Mouse (Mus musculus): Measurements from ENCODE around the gene Npas3.
A peak's percentile ranks its signal among the peaks of the same experiment; 100 is the strongest.

Gene Npas3

DNA sequence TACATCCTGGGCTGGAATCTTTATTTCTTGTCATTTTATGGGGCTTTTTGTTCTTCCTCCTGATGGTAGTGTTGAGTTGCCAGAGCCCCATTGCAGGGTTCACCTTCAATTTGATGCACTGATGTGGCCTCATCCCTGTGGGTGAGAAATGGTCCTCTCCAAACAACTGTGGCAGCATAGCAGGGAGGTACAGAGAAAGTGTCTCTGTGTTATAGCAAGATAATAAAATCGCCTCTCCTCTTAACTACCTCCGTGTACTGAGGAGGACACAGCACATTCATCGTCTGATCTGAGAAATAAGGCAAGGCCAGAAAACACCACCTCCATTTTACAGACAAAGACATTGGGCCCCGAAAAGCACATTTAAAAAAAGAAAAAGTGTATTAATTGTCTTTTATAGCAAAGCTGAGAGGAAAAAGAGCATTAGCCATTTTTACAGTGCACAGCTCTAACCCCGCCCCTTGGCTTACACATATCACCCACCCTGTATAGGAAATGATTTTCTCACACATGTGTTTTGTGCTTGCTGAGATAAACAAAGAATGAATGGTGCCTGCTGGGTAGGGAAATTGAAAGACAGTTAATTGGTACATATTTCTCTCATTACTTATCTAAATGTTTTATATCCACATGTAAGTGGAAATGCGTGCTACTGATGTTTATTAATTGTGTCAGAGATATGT is 546.4 kb downstream of the Npas3 start:
- no peak for DNase-seq (ENCODE audit: low spot score in 2 of 2)

- DNase-seq (ENCODE audit: low spot score in 2 of 2) = no peak
Observed at GRCm38 (mm10) chr12:53801831-53802230, 553.4 kb downstream of the Npas3 start.

DNA sequence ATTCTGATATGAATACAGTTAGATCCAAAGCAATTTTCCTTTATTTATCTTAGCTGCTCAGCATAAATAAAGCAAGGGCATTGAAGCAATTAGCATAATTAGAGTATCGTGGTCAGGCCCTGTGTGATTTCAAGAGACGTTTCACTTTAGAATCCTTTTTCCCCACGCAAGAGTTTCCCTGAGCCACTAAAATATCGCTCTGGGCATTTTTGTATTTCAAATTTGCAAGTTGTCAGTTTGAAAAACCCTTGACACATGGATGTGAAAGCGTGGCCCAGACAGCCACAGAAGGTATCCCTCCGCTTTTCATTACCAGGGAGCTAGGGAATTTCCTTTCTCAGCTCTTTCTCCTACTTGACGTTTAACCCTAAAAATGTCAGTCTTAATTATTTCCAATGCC is 553.9 kb downstream of the Npas3 start:
- no peak for DNase-seq (ENCODE audit: low spot score in 2 of 2)

DNA sequence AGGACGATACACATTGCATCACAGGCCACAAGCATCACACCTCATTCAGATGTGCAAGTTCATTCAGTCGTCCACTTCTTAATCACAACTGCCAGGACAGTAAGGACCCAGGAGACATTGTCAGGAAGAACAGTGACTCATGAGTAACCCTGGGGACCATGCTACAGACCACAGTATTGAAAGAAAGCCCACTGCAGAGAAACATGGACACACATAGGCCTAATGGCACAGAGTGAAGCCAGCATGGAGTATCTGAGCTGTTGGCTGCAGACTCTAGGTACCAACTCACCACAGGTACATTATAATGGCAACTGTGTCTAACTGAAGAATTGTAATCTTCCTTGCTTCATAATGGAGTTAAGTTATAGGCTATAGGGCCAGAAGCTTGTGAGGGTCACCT is 561.6 kb downstream of the Npas3 start:
- DNase-seq (ENCODE audit: low spot score in 2 of 2) = no peak

GRCm38 (mm10) chr12:53814291-53814690 is 565.8 kb downstream of the Npas3 start:
- DNase-seq (ENCODE audit: low spot score in 2 of 2) = no peak

DNA sequence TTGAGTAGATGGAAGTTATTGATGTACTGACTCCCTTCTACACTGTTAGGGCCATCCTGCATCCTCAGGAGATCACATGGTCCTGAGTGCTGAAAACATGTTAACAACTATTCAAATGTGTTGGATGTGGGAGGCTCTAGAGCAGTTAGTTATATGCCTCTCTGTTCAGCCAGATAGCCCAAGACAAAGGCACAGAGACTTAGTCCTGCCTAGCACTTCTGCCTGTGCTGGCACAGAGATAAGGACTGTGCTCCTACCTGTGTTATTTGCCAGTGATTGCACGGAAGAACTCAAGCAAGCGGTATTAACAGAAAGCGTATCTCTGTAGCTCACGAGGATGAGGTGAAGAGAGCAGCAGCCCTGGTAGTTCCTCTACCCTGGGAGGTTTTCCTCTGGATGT is 571.5 kb downstream of the Npas3 start:
- no peak for DNase-seq (ENCODE audit: low spot score in 2 of 2)

GRCm38 (mm10) chr12:53822881-53823280 is 574.4 kb downstream of the Npas3 start:
- DNase-seq (ENCODE audit: low spot score in 2 of 2) = no peak

GRCm38 (mm10) chr12:53825251-53825650 is 576.8 kb downstream of the Npas3 start:
- no peak for DNase-seq (ENCODE audit: low spot score in 2 of 2)

- DNase-seq (ENCODE audit: low spot score in 2 of 2) = no peak
Observed at GRCm38 (mm10) chr12:53825898-53826605, 577.6 kb downstream of the Npas3 start.

DNA sequence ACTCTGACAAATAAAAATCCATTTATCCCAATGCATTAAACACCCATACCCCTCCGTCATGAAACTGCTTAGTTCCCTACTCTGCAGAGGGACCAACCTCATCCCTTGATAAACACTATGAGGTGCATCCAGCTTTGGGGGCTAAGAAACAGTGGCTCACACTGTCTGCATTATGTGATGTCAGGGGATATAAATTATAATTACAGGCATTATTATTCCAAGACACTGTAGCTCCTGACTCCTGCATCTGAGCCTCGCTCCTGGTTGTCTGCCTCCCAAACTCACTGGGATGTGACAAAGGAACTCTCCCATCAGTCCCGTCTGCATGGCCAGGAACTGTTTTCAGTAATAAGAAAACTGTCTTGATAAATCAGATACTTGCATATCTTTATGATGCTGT is 578.3 kb downstream of the Npas3 start:
- DNase-seq (ENCODE audit: low spot score in 2 of 2) = no peak

- DNase-seq (ENCODE audit: low spot score in 2 of 2) = no peak
Observed at GRCm38 (mm10) chr12:53832590-53832989, 584.1 kb downstream of the Npas3 start.

GRCm38 (mm10) chr12:53833348-53833747 is 584.9 kb downstream of the Npas3 start:
- DNase-seq (ENCODE audit: low spot score in 2 of 2) = no peak

GRCm38 (mm10) chr12:53836031-53836790 is 587.7 kb downstream of the Npas3 start:
- no peak for DNase-seq (ENCODE audit: low spot score in 2 of 2)

GRCm38 (mm10) chr12:53837408-53837807 is 588.9 kb downstream of the Npas3 start:
- DNase-seq (ENCODE audit: low spot score in 2 of 2) = peak in 1 of 2 experiments; percentile 5

GRCm38 (mm10) chr12:53838541-53838940 is 590.1 kb downstream of the Npas3 start:
- no peak for DNase-seq (ENCODE audit: low spot score in 2 of 2)

- DNase-seq (ENCODE audit: low spot score in 2 of 2) = no peak
Observed at GRCm38 (mm10) chr12:53841928-53842671, 593.6 kb downstream of the Npas3 start.

DNA sequence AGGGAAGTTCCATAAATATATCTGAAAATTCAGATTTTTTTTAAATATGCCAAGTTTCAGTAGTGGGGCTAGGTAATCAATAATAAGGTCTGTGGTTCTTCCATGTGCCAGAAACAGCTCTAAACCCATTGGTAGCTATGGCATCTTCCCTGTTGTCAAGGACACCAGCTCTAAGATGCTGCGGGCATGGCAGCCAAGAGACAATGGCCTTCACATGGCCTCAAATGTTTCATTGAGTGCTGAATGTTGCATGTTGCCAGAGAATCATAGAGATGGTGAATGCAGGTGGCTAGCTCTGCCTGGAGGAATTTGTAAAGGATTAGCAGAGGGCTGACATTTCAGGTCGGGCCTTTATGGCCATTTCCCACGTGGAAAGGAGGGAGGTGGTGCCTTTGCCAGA is 595.1 kb downstream of the Npas3 start:
- DNase-seq (ENCODE audit: low spot score in 2 of 2) = no peak

DNA sequence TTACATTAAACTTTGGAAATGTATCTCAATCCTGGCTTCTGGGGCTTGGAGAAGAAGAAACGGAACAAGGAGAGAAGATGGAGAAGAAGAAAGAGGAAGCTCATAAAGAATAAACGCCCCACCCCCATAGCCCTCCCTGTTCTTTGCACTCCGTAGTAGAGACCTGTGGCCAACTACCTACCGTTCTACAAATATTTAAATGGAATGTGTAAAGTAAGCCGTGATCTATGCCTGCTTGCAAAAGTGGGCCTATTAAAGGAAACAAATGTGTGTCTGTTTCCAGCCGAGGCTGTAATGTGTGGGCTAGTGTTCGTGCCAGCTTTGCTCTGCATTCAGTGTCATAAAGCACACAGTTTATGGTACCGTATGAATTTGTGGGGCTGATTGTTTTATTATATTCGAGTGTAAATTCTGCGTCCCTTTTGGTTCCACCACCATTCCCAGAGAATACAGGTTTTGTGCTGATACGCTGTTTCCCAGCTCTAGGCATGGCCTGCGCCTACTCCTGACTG is 597.7 kb downstream of the Npas3 start:
- DNase-seq (ENCODE audit: low spot score in 2 of 2) = no peak

GRCm38 (mm10) chr12:53849263-53849662 is 600.8 kb downstream of the Npas3 start:
- DNase-seq (ENCODE audit: low spot score in 2 of 2) = no peak

GRCm38 (mm10) chr12:53852432-53852831 is 604.0 kb downstream of the Npas3 start:
- DNase-seq (ENCODE audit: low spot score in 2 of 2) = no peak

- no peak for DNase-seq (ENCODE audit: low spot score in 2 of 2)
Observed at GRCm38 (mm10) chr12:53860176-53860575, 611.7 kb downstream of the Npas3 start.

DNA sequence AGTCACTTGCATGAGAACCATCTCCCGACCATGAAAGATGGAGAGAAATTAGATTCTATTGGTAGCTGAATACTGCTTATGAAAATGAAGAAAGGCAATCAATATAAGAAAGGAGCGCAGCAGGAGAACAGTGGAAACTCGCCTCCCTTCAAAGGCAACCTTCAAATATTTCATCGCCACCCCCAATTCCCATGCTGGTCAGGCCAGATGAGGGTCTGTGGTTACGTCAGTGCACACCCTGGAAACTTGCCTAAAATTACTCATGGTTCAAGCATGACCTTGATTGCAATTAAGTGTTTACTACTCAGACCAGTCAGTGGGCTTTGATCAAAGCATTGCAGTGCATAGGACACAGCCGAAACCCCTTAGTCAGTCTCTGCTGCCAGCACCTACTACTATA is 613.8 kb downstream of the Npas3 start:
- no peak for DNase-seq (ENCODE audit: low spot score in 2 of 2)
